Mouse (Mus musculus): Measurements from ENCODE around the gene Thrb. TPM values are rescaled to one million over a fixed set of nuclear protein-coding genes. Genes with fewer than 3 reads are reported as not detected.

The Thrb gene
- 2.2 and 3.0 TPM in 2 replicates for polyA plus RNA-seq (2015; fragmentation: Nextera tagmentation; extraction: Ambion mirVana)

GRCm38 (mm10) chr14:17659686-17660328, at the start of gene Thrb:
TSS of gene Thrb (plus strand) at chr14:17660261.
- WGBS, result 1% methylated on average over 23 of the region's 23 CpGs

GRCm38 (mm10) chr14:17621671-17622070, 38.4 kb upstream of the Thrb start:
- H3K4me3 ChIP-seq (ENCODE audit: low read length), result no peak overlapping the region
- no peaks in the 10 kb centered on the region for H3K27me3 ChIP-seq (replicated peaks; ENCODE audit: control insufficient read depth, insufficient read depth, low read length)
- H3K4me1 ChIP-seq (ENCODE audit: control insufficient read depth, insufficient read depth, low read depth, low read length), result no peaks in the 10 kb centered on the region
- WGBS, result 77% methylated on average over 3 of the region's 3 CpGs
- H3K9me3 ChIP-seq (ENCODE audit: control insufficient read depth, low read length), result no peaks in the 10 kb centered on the region
- H3K27ac ChIP-seq (ENCODE audit: low read depth, low read length), result no peak overlapping the region
- H3K9ac ChIP-seq (ENCODE audit: low read depth, low read length), result no peak overlapping the region
- no peak for ATAC-seq
- no peaks in the 10 kb centered on the region for H3K36me3 ChIP-seq (ENCODE audit: control insufficient read depth, insufficient read depth, low read length)
- H3K4me2 ChIP-seq (ENCODE audit: low read length), result no peak overlapping the region

More at GRCm38 (mm10) chr14:17659686-17660328, at the start of gene Thrb:
- H3K27me3 ChIP-seq (replicated peaks; ENCODE audit: control insufficient read depth, insufficient read depth, low read length), result peaks cover 8% of the 10 kb centered on the region
- no peaks in the 10 kb centered on the region for H3K36me3 ChIP-seq (ENCODE audit: control insufficient read depth, insufficient read depth, low read length)
- no peak; the same call in none of the 2 replicates for ATAC-seq
- H3K9ac ChIP-seq (ENCODE audit: low read depth, low read length), result peak within 1 kb of the TSS; percentile 75
- peak within 1 kb of the TSS; percentile 96 for H3K4me2 ChIP-seq (ENCODE audit: low read length)
- peaks cover 16% of the 10 kb centered on the region for H3K4me1 ChIP-seq (ENCODE audit: control insufficient read depth, insufficient read depth, low read depth, low read length)
- H3K4me3 ChIP-seq (ENCODE audit: low read length), result peak within 1 kb of the TSS; percentile 64
- no peaks in the 10 kb centered on the region for H3K9me3 ChIP-seq (ENCODE audit: control insufficient read depth, low read length)
- H3K27ac ChIP-seq (ENCODE audit: low read depth, low read length), result peak within 1 kb of the TSS; percentile 51; the same call in 1 of the 2 replicates

- Histone ChIP-seq H3K9me3 (ENCODE audit: control insufficient read depth, low read length) (no peaks in the 10 kb centered on the region), H3K4me3 (ENCODE audit: low read length) (no peak overlapping the region), H3K27me3 (replicated peaks; ENCODE audit: control insufficient read depth, insufficient read depth, low read length) (no peaks in the 10 kb centered on the region), H3K27ac (ENCODE audit: low read depth, low read length) (no peak overlapping the region), H3K9ac (ENCODE audit: low read depth, low read length) (no peak overlapping the region), H3K4me1 (ENCODE audit: control insufficient read depth, insufficient read depth, low read depth, low read length) (no peaks in the 10 kb centered on the region), H3K36me3 (ENCODE audit: control insufficient read depth, insufficient read depth, low read length) (no peaks in the 10 kb centered on the region), H3K4me2 (ENCODE audit: low read length) (no peak overlapping the region)
- WGBS, result 40% methylated on average over 2 of the region's 2 CpGs
- ATAC-seq, result peak; percentile 64
Observed at GRCm38 (mm10) chr14:17623936-17624335, 36.1 kb upstream of the Thrb start.

GRCm38 (mm10) chr14:17629215-17629614, 30.8 kb upstream of the Thrb start:
- no peak overlapping the region for H3K4me3 ChIP-seq (ENCODE audit: low read length)
- peak; percentile 50; the same call in 1 of the 2 replicates for ATAC-seq

GRCm38 (mm10) chr14:17632887-17633522, 27.1 kb upstream of the Thrb start:
- no peaks in the 10 kb centered on the region for H3K36me3 ChIP-seq (ENCODE audit: control insufficient read depth, insufficient read depth, low read length)
- peak overlapping the region; percentile 31 for H3K4me2 ChIP-seq (ENCODE audit: low read length)
- H3K9ac ChIP-seq (ENCODE audit: low read depth, low read length), result no peak overlapping the region
- peak; percentile 77; the same call in 1 of the 2 replicates for ATAC-seq
- H3K27ac ChIP-seq (ENCODE audit: low read depth, low read length), result no peak overlapping the region
- no peaks in the 10 kb centered on the region for H3K27me3 ChIP-seq (replicated peaks; ENCODE audit: control insufficient read depth, insufficient read depth, low read length)
- H3K4me1 ChIP-seq (ENCODE audit: control insufficient read depth, insufficient read depth, low read depth, low read length), result peaks cover 5% of the 10 kb centered on the region
- 8% methylated on average over 19 of the region's 19 CpGs for WGBS
- H3K4me3 ChIP-seq (ENCODE audit: low read length), result no peak overlapping the region
- H3K9me3 ChIP-seq (ENCODE audit: control insufficient read depth, low read length), result no peaks in the 10 kb centered on the region

More at GRCm38 (mm10) chr14:17629215-17629614, 30.8 kb upstream of the Thrb start:
- Histone ChIP-seq H3K9ac (ENCODE audit: low read depth, low read length) (no peak overlapping the region), H3K36me3 (ENCODE audit: control insufficient read depth, insufficient read depth, low read length) (no peaks in the 10 kb centered on the region), H3K27me3 (replicated peaks; ENCODE audit: control insufficient read depth, insufficient read depth, low read length) (no peaks in the 10 kb centered on the region), H3K27ac (ENCODE audit: low read depth, low read length) (no peak overlapping the region), H3K4me2 (ENCODE audit: low read length) (no peak overlapping the region), H3K9me3 (ENCODE audit: control insufficient read depth, low read length) (no peaks in the 10 kb centered on the region), H3K4me1 (ENCODE audit: control insufficient read depth, insufficient read depth, low read depth, low read length) (peaks cover 5% of the 10 kb centered on the region)
- 43% methylated on average over 5 of the region's 5 CpGs for WGBS

- Histone ChIP-seq H3K4me3 (ENCODE audit: low read length) (no peak overlapping the region), H3K4me2 (ENCODE audit: low read length) (no peak overlapping the region), H3K27me3 (replicated peaks; ENCODE audit: control insufficient read depth, insufficient read depth, low read length) (no peaks in the 10 kb centered on the region), H3K9me3 (ENCODE audit: control insufficient read depth, low read length) (no peaks in the 10 kb centered on the region), H3K27ac (ENCODE audit: low read depth, low read length) (no peak overlapping the region), H3K9ac (ENCODE audit: low read depth, low read length) (no peak overlapping the region), H3K36me3 (ENCODE audit: control insufficient read depth, insufficient read depth, low read length) (no peaks in the 10 kb centered on the region), H3K4me1 (ENCODE audit: control insufficient read depth, insufficient read depth, low read depth, low read length) (no peaks in the 10 kb centered on the region; the same call in 1 of the 2 replicates)
- no peak for ATAC-seq
- WGBS, result 65% methylated on average over 3 of the region's 3 CpGs
Observed at GRCm38 (mm10) chr14:17636971-17637370, 23.1 kb upstream of the Thrb start.

- no peak for ATAC-seq
- Histone ChIP-seq H3K9ac (ENCODE audit: low read depth, low read length) (no peak overlapping the region), H3K4me2 (ENCODE audit: low read length) (no peak overlapping the region), H3K36me3 (ENCODE audit: control insufficient read depth, insufficient read depth, low read length) (no peaks in the 10 kb centered on the region), H3K9me3 (ENCODE audit: control insufficient read depth, low read length) (no peaks in the 10 kb centered on the region), H3K4me1 (ENCODE audit: control insufficient read depth, insufficient read depth, low read depth, low read length) (no peaks in the 10 kb centered on the region), H3K27ac (ENCODE audit: low read depth, low read length) (no peak overlapping the region), H3K27me3 (replicated peaks; ENCODE audit: control insufficient read depth, insufficient read depth, low read length) (no peaks in the 10 kb centered on the region), H3K4me3 (ENCODE audit: low read length) (no peak overlapping the region)
- WGBS, result 66% methylated on average over 3 of the region's 3 CpGs
Observed at GRCm38 (mm10) chr14:17641770-17642169, 18.3 kb upstream of the Thrb start.

- 53% methylated on average over 5 of the region's 5 CpGs for WGBS
- Histone ChIP-seq H3K4me1 (ENCODE audit: control insufficient read depth, insufficient read depth, low read depth, low read length) (peaks cover 8% of the 10 kb centered on the region), H3K9ac (ENCODE audit: low read depth, low read length) (no peak overlapping the region), H3K27ac (ENCODE audit: low read depth, low read length) (no peak overlapping the region), H3K27me3 (replicated peaks; ENCODE audit: control insufficient read depth, insufficient read depth, low read length) (no peaks in the 10 kb centered on the region), H3K36me3 (ENCODE audit: control insufficient read depth, insufficient read depth, low read length) (no peaks in the 10 kb centered on the region), H3K9me3 (ENCODE audit: control insufficient read depth, low read length) (no peaks in the 10 kb centered on the region), H3K4me3 (ENCODE audit: low read length) (no peak overlapping the region), H3K4me2 (ENCODE audit: low read length) (no peak overlapping the region)
- ATAC-seq, result no peak
Observed at GRCm38 (mm10) chr14:17655084-17655483, 5.0 kb upstream of the Thrb start.

- Histone ChIP-seq H3K4me2 (ENCODE audit: low read length) (peak overlapping the region; percentile 96), H3K4me1 (ENCODE audit: control insufficient read depth, insufficient read depth, low read depth, low read length) (peaks cover 16% of the 10 kb centered on the region), H3K9me3 (ENCODE audit: control insufficient read depth, low read length) (no peaks in the 10 kb centered on the region), H3K27ac (ENCODE audit: low read depth, low read length) (no peak overlapping the region), H3K27me3 (replicated peaks; ENCODE audit: control insufficient read depth, insufficient read depth, low read length) (peaks cover 6% of the 10 kb centered on the region), H3K4me3 (ENCODE audit: low read length) (peak overlapping the region; percentile 64), H3K9ac (ENCODE audit: low read depth, low read length) (no peak overlapping the region), H3K36me3 (ENCODE audit: control insufficient read depth, insufficient read depth, low read length) (no peaks in the 10 kb centered on the region)
- WGBS, result 1% methylated on average over 9 of the region's 10 CpGs
- peak; percentile 55 for ATAC-seq
Observed at GRCm38 (mm10) chr14:17659031-17659430, 1.0 kb upstream of the Thrb start.
